Mouse (Mus musculus) urinary bladder, postnatal 36 days (tissue): Measurements from ENCODE around the gene Ctsd.
A peak's percentile ranks its signal among the peaks of the same experiment; 100 is the strongest.

ENCODE experiments used
- DNase-seq, 2 experiments: peaks; one replicate each; pipeline ENCODE4 v3.0.0; 2022; ENCODE audit warnings: low spot score in 2 of 2, mixed read lengths in 1 of 2

Ctsd gene

GRCm38 (mm10) chr7:142374413-142375015 is 13.3 kb downstream of the Ctsd start:
- DNase-seq, result no peak

- no peak for DNase-seq
Observed at GRCm38 (mm10) chr7:142373641-142374412, 14.0 kb downstream of the Ctsd start, which contains the start of gene Ifitm10. Ifitm10 (minus strand) TSS chr7:142373753.

GRCm38 (mm10) chr7:142373039-142373438 is 14.8 kb downstream of the Ctsd start:
- no peak for DNase-seq

- no peak for DNase-seq
Observed at GRCm38 (mm10) chr7:142371768-142372661, 15.8 kb downstream of the Ctsd start.

GRCm38 (mm10) chr7:142371398-142371767 is 16.5 kb downstream of the Ctsd start:
- no peak for DNase-seq

GRCm38 (mm10) chr7:142370937-142371336 is 16.9 kb downstream of the Ctsd start:
- no peak for DNase-seq

- no peak for DNase-seq
Observed at GRCm38 (mm10) chr7:142369820-142370219, 18.0 kb downstream of the Ctsd start.

- DNase-seq, result no peak
Observed at GRCm38 (mm10) chr7:142368856-142369255, 19.0 kb downstream of the Ctsd start.

GRCm38 (mm10) chr7:142363107-142363506 is 24.7 kb downstream of the Ctsd start:
- no peak for DNase-seq

GRCm38 (mm10) chr7:142360743-142361142 is 27.1 kb downstream of the Ctsd start:
- no peak for DNase-seq

- no peak for DNase-seq
Observed at GRCm38 (mm10) chr7:142359129-142359528, 28.7 kb downstream of the Ctsd start.

- no peak for DNase-seq
Observed at GRCm38 (mm10) chr7:142357566-142357965, 30.3 kb downstream of the Ctsd start.

- DNase-seq, result no peak
Observed at GRCm38 (mm10) chr7:142354661-142355233, 33.1 kb downstream of the Ctsd start.

GRCm38 (mm10) chr7:142353854-142354253 is 34.0 kb downstream of the Ctsd start:
- no peak for DNase-seq

- DNase-seq, result no peak
Observed at GRCm38 (mm10) chr7:142351569-142351968, 36.3 kb downstream of the Ctsd start.

- DNase-seq, result peak in 1 of 2 experiments; percentile 46
Observed at GRCm38 (mm10) chr7:142349308-142349961, 38.4 kb downstream of the Ctsd start.

- DNase-seq, result no peak
Observed at GRCm38 (mm10) chr7:142347542-142347941, 40.3 kb downstream of the Ctsd start.

GRCm38 (mm10) chr7:142342247-142342640 is 45.6 kb downstream of the Ctsd start:
- DNase-seq, result no peak

GRCm38 (mm10) chr7:142341564-142342246 is 46.1 kb downstream of the Ctsd start:
- DNase-seq, result peak in 1 of 2 experiments; percentile 42

GRCm38 (mm10) chr7:142340269-142340970 is 47.4 kb downstream of the Ctsd start:
- DNase-seq, result no peak
